In genomic region chr3:157079250-157079965, GRCm38 (mm10) we compare ENCODE assay signal across 20 mouse cellular contexts.
DNase-seq lines count a peak whose midpoint lies in the region; ATAC-seq lines count a peak whose summit lies in the region.
"Had no signal": no experiment of that assay in that cellular context is flagged by ENCODE, and none has a peak within 500 bp of the region (broad histone marks: within the 10 kb centered on the region; RNA-seq: fewer than 3 reads in every experiment).

No protein-coding gene starts in this region.

- H3K27me3 ChIP-seq in heart, embryonic 12.5 days (replicated peaks), result no peaks in the 10 kb centered on the region
- H3K27me3 ChIP-seq in kidney, embryonic 14.5 days (ENCODE audit: control insufficient read depth, insufficient read depth, low read length), result no peaks in the 10 kb centered on the region
- H3K27me3 ChIP-seq in lung, embryonic 16.5 days (ENCODE audit: control insufficient read depth, insufficient read depth, low read depth, low read length), result no peaks in the 10 kb centered on the region
- H3K27me3 ChIP-seq: embryonic facial prominence, embryonic 13.5 days; forebrain, embryonic 12.5 days had no signal

- no peak overlapping the region for H3K4me2 ChIP-seq in heart, embryonic 12.5 days
- no peak overlapping the region for H3K4me2 ChIP-seq in kidney, embryonic 14.5 days (replicated peaks; ENCODE audit: low read depth, low read length)
- H3K4me2 ChIP-seq in lung, embryonic 16.5 days (ENCODE audit: low read depth, low read length), result no peak overlapping the region
- H3K4me2 ChIP-seq: embryonic facial prominence, embryonic 13.5 days; forebrain, embryonic 12.5 days; hindbrain, embryonic 14.5 days had no signal

- H3K27ac ChIP-seq in heart, embryonic 12.5 days (ENCODE audit: poor library complexity, severe bottlenecking), result peak overlapping the region; percentile 79
- H3K27ac ChIP-seq in kidney, embryonic 14.5 days (ENCODE audit: low read depth, low read length), result no peak overlapping the region
- peak overlapping the region; percentile 55 for H3K27ac ChIP-seq in lung, embryonic 16.5 days (ENCODE audit: low read length)
- H3K27ac ChIP-seq: embryonic facial prominence, embryonic 13.5 days; forebrain, embryonic 12.5 days; gastrocnemius, adult 2 months; hindbrain, embryonic 10.5 days; hindbrain, embryonic 14.5 days had no signal

- no peak overlapping the region for H3K4me3 ChIP-seq in heart, embryonic 12.5 days
- H3K4me3 ChIP-seq in kidney, embryonic 14.5 days (ENCODE audit: low read length), result no peak overlapping the region
- H3K4me3 ChIP-seq in lung, embryonic 16.5 days (ENCODE audit: low read length), result no peak overlapping the region
- H3K4me3 ChIP-seq: embryonic facial prominence, embryonic 13.5 days; forebrain, embryonic 12.5 days; gastrocnemius, adult 2 months; hindbrain, embryonic 10.5 days had no signal

- H3K9ac ChIP-seq in heart, embryonic 12.5 days, result no peak overlapping the region
- no peak overlapping the region for H3K9ac ChIP-seq in kidney, embryonic 14.5 days (ENCODE audit: low read depth, low read length)
- no peak overlapping the region for H3K9ac ChIP-seq in lung, embryonic 16.5 days (ENCODE audit: low read length)
- H3K9ac ChIP-seq: embryonic facial prominence, embryonic 13.5 days; forebrain, embryonic 12.5 days; hindbrain, embryonic 14.5 days had no signal

- no peaks in the 10 kb centered on the region for H3K9me3 ChIP-seq in heart, embryonic 12.5 days (replicated peaks)
- H3K9me3 ChIP-seq in kidney, embryonic 14.5 days (ENCODE audit: control insufficient read depth, low read length), result no peaks in the 10 kb centered on the region
- H3K9me3 ChIP-seq in lung, embryonic 16.5 days (ENCODE audit: control insufficient read depth, low read length), result no peaks in the 10 kb centered on the region
- H3K9me3 ChIP-seq: embryonic facial prominence, embryonic 13.5 days; forebrain, embryonic 12.5 days; hindbrain, embryonic 10.5 days had no signal

- ATAC-seq in heart, embryonic 12.5 days (ENCODE audit: insufficient number of reproducible peaks, low FRiP score), result peak; percentile 70
- peak; percentile 59; the same call in 1 of the 2 replicates for ATAC-seq in kidney, embryonic 14.5 days (ENCODE audit: low FRiP score, low TSS enrichment)
- no peak for ATAC-seq in lung, embryonic 16.5 days (ENCODE audit: low read depth)
- ATAC-seq: forebrain, embryonic 16.5 days had no signal

- intact Hi-C loops in heart, postnatal 25 days (cut with DNase I), result no loop called here

- no peaks in the 10 kb centered on the region for H3K36me3 ChIP-seq in heart, embryonic 12.5 days
- H3K36me3 ChIP-seq in kidney, embryonic 14.5 days (ENCODE audit: control insufficient read depth, insufficient read depth, low read length), result no peaks in the 10 kb centered on the region
- H3K36me3 ChIP-seq in lung, embryonic 16.5 days (ENCODE audit: control insufficient read depth, insufficient read depth, low read length), result no peaks in the 10 kb centered on the region
- H3K36me3 ChIP-seq: embryonic facial prominence, embryonic 13.5 days; forebrain, embryonic 12.5 days; hindbrain, embryonic 10.5 days had no signal

- WGBS in heart, embryonic 12.5 days, result 56% methylated on average over 2 of the region's 2 CpGs
- WGBS in kidney, embryonic 14.5 days, result 58% methylated on average over 2 of the region's 2 CpGs
- WGBS in lung, embryonic 16.5 days, result 41% methylated on average over 2 of the region's 2 CpGs

- H3K4me1 ChIP-seq in heart, embryonic 12.5 days (replicated peaks), result peaks cover 13% of the 10 kb centered on the region
- no peaks in the 10 kb centered on the region for H3K4me1 ChIP-seq in kidney, embryonic 14.5 days (ENCODE audit: control insufficient read depth, insufficient read depth, low read length)
- H3K4me1 ChIP-seq in lung, embryonic 16.5 days (replicated peaks; ENCODE audit: control insufficient read depth, insufficient read depth, low read length), result peaks cover 12% of the 10 kb centered on the region
- H3K4me1 ChIP-seq: embryonic facial prominence, embryonic 13.5 days; forebrain, embryonic 12.5 days; hindbrain, embryonic 10.5 days had no signal

- DNase-seq in heart, postnatal 25 days (ENCODE audit: low spot score), result no peak
- DNase-seq in kidney, postnatal 4 days, result no peak
- peak; percentile 4 for DNase-seq in kidney, postnatal 14 days
- DNase-seq in kidney, adult 11 months, result no peak
- no peak for DNase-seq in lung, postnatal 4 days
- DNase-seq: adrenal gland, adult 2 months; adrenal gland, postnatal 25 days; cerebellum, adult 18-20 months; cerebellum, adult 9-11 months; cerebellum, postnatal 36 days; gastrocnemius, adult 2 months; gastrocnemius, postnatal 25 days had no signal
